Mouse (Mus musculus): ENCODE data around the gene Fbxo46. TPM values are rescaled to one million over a fixed set of nuclear protein-coding genes. Genes with fewer than 3 reads are reported as not detected.

The Fbxo46 gene
- total and polyA plus RNA-seq, 2 experiments, result 2.4 to 5.0 TPM

DNA sequence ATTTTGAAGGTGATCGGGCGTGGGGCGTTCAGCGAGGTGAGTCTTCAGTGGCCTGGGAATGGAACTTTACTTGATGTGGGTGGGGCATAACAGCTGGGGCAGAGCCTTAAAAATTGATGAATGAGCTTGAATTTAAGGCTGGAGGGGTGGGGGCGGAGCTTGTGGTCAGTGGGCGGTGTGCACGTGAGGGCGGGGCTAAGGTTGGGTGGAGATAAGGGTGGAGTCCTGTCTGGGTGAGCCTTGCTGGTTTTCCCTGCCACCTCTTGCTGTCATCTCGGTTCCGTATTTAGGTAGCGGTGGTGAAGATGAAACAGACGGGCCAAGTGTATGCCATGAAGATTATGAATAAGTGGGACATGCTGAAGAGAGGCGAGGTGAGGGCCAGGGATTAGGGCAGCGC, 33.6 kb upstream of the Fbxo46 start:
- H3K79me2 ChIP-seq (ENCODE audit: control insufficient read depth, insufficient read depth, low read length), result no peaks in the 10 kb centered on the region
- 22% methylated on average over 14 of the region's 14 CpGs for WGBS
- H3K27me3 ChIP-seq (ENCODE audit: control insufficient read depth, insufficient read depth, low read length), result no peaks in the 10 kb centered on the region
- peak overlapping the region; percentile 25; the same call in 1 of the 2 replicates for H3K9ac ChIP-seq (ENCODE audit: low read depth, low read length)
- H3K27ac ChIP-seq (replicated peaks; ENCODE audit: insufficient read depth, low read depth, low read length), result peak overlapping the region; percentile 22; the same call in 1 of the 2 replicates
- peaks cover 4% of the 10 kb centered on the region for H3K4me1 ChIP-seq (ENCODE audit: control insufficient read depth, insufficient read depth, low read length)
- no peak overlapping the region for H3K4me3 ChIP-seq (ENCODE audit: insufficient read depth, low read depth, low read length)
- TF ChIP-seq CTCF (IDR thresholded peaks at IDR 0.05; ENCODE audit: low read depth, low read length), result no peak
- TF ChIP-seq POLR2A (IDR thresholded peaks at IDR 0.05; ENCODE audit: extremely low read depth, insufficient read depth, low read length), result no peak
- DNase-seq (ENCODE audit: extremely low read depth, low read depth, low spot score), result peak; percentile 65
- no peaks in the 10 kb centered on the region for H3K36me3 ChIP-seq (ENCODE audit: control insufficient read depth, insufficient read depth, low read length)

DNA sequence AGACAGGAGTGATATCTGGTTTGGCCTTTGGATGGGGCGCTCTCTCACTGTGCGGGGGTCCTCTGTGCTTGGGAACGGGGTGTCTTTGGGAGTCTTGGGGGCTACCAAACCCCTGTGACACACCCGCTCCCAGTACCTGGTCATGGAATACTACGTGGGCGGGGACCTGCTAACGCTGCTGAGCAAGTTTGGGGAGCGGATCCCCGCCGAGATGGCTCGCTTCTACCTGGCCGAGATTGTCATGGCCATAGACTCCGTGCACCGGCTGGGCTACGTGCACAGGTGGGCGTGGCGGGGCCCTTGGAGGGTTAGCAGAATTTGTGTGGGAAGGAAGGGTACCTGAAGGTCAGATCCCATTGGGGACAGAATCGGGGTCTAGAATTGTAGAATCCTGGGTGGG, 32.9 kb upstream of the Fbxo46 start:
- 79% methylated on average over 18 of the region's 18 CpGs for WGBS
- Histone ChIP-seq H3K9ac (ENCODE audit: low read depth, low read length) (no peak overlapping the region), H3K27me3 (ENCODE audit: control insufficient read depth, insufficient read depth, low read length) (no peaks in the 10 kb centered on the region), H3K4me3 (ENCODE audit: insufficient read depth, low read depth, low read length) (no peak overlapping the region), H3K36me3 (ENCODE audit: control insufficient read depth, insufficient read depth, low read length) (no peaks in the 10 kb centered on the region), H3K4me1 (ENCODE audit: control insufficient read depth, insufficient read depth, low read length) (peaks cover 4% of the 10 kb centered on the region), H3K79me2 (ENCODE audit: control insufficient read depth, insufficient read depth, low read length) (no peaks in the 10 kb centered on the region), H3K27ac (replicated peaks; ENCODE audit: insufficient read depth, low read depth, low read length) (no peak overlapping the region)
- no peak for TF ChIP-seq POLR2A (IDR thresholded peaks at IDR 0.05; ENCODE audit: extremely low read depth, insufficient read depth, low read length)
- no peak for TF ChIP-seq CTCF (IDR thresholded peaks at IDR 0.05; ENCODE audit: low read depth, low read length)
- no peak for DNase-seq (ENCODE audit: extremely low read depth, low read depth, low spot score)

DNA sequence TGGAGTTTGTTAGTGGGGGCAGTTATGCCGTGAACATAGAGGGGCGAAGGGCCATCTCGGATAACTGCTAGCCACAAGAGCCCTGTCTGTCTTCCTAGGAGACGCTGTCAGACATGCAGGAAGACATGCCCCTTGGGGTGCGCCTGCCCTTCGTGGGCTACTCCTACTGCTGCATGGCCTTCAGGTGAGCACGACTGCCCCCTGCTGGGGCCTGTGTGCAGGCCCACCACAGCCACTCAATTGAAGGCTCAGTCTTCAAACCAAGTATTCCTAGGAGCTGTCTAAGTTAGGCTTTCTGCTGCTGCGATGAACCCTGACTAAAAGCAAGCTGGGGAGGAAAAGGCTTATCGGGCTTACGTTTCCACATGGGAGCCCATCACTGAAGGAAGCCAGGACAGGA, 30.8 kb upstream of the Fbxo46 start:
- Histone ChIP-seq H3K36me3 (ENCODE audit: control insufficient read depth, insufficient read depth, low read length) (no peaks in the 10 kb centered on the region), H3K4me1 (ENCODE audit: control insufficient read depth, insufficient read depth, low read length) (peaks cover 10% of the 10 kb centered on the region), H3K9ac (ENCODE audit: low read depth, low read length) (no peak overlapping the region), H3K4me3 (ENCODE audit: insufficient read depth, low read depth, low read length) (no peak overlapping the region), H3K27ac (replicated peaks; ENCODE audit: insufficient read depth, low read depth, low read length) (no peak overlapping the region), H3K79me2 (ENCODE audit: control insufficient read depth, insufficient read depth, low read length) (peaks cover 3% of the 10 kb centered on the region; the same call in 1 of the 2 replicates), H3K27me3 (ENCODE audit: control insufficient read depth, insufficient read depth, low read length) (no peaks in the 10 kb centered on the region)
- TF ChIP-seq POLR2A (IDR thresholded peaks at IDR 0.05; ENCODE audit: extremely low read depth, insufficient read depth, low read length) (no peak), CTCF (IDR thresholded peaks at IDR 0.05; ENCODE audit: low read depth, low read length) (peak; percentile 94)
- whole genome bisulfite sequencing, result 45% methylated on average over 10 of the region's 10 CpGs
- DNase-seq (ENCODE audit: extremely low read depth, low read depth, low spot score), result no peak

DNA sequence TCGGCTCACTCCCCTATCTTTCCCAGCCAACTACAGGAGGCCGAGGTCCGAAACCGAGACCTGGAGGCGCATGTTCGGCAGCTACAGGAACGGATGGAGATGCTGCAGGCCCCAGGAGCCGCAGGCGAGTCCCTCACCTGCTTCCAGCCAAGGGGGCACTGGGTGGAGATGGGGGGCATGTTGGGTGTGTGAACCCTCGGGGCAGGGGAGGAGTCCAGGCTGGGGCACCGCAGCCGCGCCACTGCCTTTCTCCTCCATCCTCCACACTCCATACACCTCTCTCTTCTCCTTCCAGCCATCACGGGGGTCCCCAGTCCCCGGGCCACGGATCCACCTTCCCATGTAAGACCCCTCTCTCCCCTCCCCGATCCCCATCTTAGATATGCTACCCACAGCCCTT, 27.7 kb upstream of the Fbxo46 start:
- no peak overlapping the region for H3K27ac ChIP-seq (replicated peaks; ENCODE audit: insufficient read depth, low read depth, low read length)
- no peak for TF ChIP-seq CTCF (IDR thresholded peaks at IDR 0.05; ENCODE audit: low read depth, low read length)
- TF ChIP-seq POLR2A (IDR thresholded peaks at IDR 0.05; ENCODE audit: extremely low read depth, insufficient read depth, low read length), result no peak
- no peaks in the 10 kb centered on the region for H3K27me3 ChIP-seq (ENCODE audit: control insufficient read depth, insufficient read depth, low read length)
- no peaks in the 10 kb centered on the region for H3K36me3 ChIP-seq (ENCODE audit: control insufficient read depth, insufficient read depth, low read length)
- peaks cover 3% of the 10 kb centered on the region; the same call in 1 of the 2 replicates for H3K79me2 ChIP-seq (ENCODE audit: control insufficient read depth, insufficient read depth, low read length)
- no peak overlapping the region for H3K9ac ChIP-seq (ENCODE audit: low read depth, low read length)
- peaks cover 8% of the 10 kb centered on the region for H3K4me1 ChIP-seq (ENCODE audit: control insufficient read depth, insufficient read depth, low read length)
- H3K4me3 ChIP-seq (ENCODE audit: insufficient read depth, low read depth, low read length), result no peak overlapping the region
- no peak for DNase-seq (ENCODE audit: extremely low read depth, low read depth, low spot score)
- 84% methylated on average over 17 of the region's 17 CpGs for WGBS

DNA sequence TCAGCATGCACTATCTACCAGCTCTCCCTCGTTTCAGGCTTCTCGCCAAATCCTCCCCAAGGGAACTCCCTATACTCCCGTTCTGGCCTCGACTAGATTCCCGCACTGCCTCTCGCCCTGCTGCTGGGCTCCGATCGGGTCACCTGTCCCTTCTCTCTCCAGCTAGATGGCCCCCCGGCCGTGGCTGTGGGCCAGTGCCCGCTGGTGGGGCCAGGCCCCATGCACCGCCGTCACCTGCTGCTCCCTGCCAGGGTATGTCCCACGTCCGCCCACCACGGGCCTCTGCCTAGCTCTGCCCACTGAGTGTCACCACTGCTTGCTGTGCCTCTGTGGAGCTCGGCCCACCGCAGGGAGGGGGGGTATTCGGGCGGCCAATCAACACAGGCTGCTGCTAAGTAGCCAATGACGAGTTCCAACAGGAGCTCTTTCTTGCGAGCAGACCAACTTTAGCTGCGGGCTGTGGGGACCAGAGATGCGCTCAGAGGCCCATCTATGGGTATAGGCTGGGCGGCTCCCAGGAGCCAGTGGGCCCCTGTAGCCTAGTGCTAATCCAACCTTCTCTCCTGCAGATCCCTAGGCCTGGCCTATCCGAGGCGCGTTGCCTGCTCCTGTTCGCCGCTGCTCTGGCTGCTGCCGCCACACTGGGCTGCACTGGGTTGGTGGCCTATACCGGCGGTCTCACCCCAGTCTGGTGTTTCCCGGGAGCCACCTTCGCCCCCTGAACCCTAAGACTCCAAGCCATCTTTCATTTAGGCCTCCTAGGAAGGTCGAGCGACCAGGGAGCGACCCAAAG, 27.1 kb upstream of the Fbxo46 start:
- peak overlapping the region; percentile 46; the same call in 1 of the 2 replicates for H3K4me3 ChIP-seq (ENCODE audit: insufficient read depth, low read depth, low read length)
- 35% methylated on average over 38 of the region's 38 CpGs for WGBS
- H3K4me1 ChIP-seq (ENCODE audit: control insufficient read depth, insufficient read depth, low read length), result peaks cover 8% of the 10 kb centered on the region
- peak overlapping the region; percentile 18; the same call in 1 of the 2 replicates for H3K9ac ChIP-seq (ENCODE audit: low read depth, low read length)
- H3K27me3 ChIP-seq (ENCODE audit: control insufficient read depth, insufficient read depth, low read length), result no peaks in the 10 kb centered on the region
- H3K79me2 ChIP-seq (ENCODE audit: control insufficient read depth, insufficient read depth, low read length), result peaks cover 3% of the 10 kb centered on the region; the same call in 1 of the 2 replicates
- no peak for DNase-seq (ENCODE audit: extremely low read depth, low read depth, low spot score)
- H3K27ac ChIP-seq (replicated peaks; ENCODE audit: insufficient read depth, low read depth, low read length), result no peak overlapping the region
- no peaks in the 10 kb centered on the region for H3K36me3 ChIP-seq (ENCODE audit: control insufficient read depth, insufficient read depth, low read length)
- no peak for TF ChIP-seq CTCF (IDR thresholded peaks at IDR 0.05; ENCODE audit: low read depth, low read length)
- no peak for TF ChIP-seq POLR2A (IDR thresholded peaks at IDR 0.05; ENCODE audit: extremely low read depth, insufficient read depth, low read length)

DNA sequence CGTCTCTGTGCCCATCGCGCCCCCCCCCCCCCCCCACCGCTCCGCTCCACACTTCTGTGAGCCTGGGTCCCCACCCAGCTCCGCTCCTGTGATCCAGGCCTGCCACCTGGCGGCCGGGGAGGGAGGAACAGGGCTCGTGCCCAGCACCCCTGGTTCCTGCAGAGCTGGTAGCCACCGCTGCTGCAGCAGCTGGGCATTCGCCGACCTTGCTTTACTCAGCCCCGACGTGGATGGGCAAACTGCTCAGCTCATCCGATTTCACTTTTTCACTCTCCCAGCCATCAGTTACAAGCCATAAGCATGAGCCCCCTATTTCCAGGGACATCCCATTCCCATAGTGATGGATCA, 26.5 kb upstream of the Fbxo46 start:
- peak overlapping the region; percentile 52 for H3K9ac ChIP-seq (ENCODE audit: low read depth, low read length)
- H3K4me3 ChIP-seq (ENCODE audit: insufficient read depth, low read depth, low read length), result peak overlapping the region; percentile 46
- peaks cover 3% of the 10 kb centered on the region; the same call in 1 of the 2 replicates for H3K79me2 ChIP-seq (ENCODE audit: control insufficient read depth, insufficient read depth, low read length)
- peaks cover 8% of the 10 kb centered on the region for H3K4me1 ChIP-seq (ENCODE audit: control insufficient read depth, insufficient read depth, low read length)
- WGBS, result 2% methylated on average over 15 of the region's 15 CpGs
- H3K36me3 ChIP-seq (ENCODE audit: control insufficient read depth, insufficient read depth, low read length), result no peaks in the 10 kb centered on the region
- H3K27me3 ChIP-seq (ENCODE audit: control insufficient read depth, insufficient read depth, low read length), result no peaks in the 10 kb centered on the region
- TF ChIP-seq CTCF (IDR thresholded peaks at IDR 0.05; ENCODE audit: low read depth, low read length) (peak; percentile 93), POLR2A (IDR thresholded peaks at IDR 0.05; ENCODE audit: extremely low read depth, insufficient read depth, low read length) (no peak)
- peak overlapping the region; percentile 69 for H3K27ac ChIP-seq (replicated peaks; ENCODE audit: insufficient read depth, low read depth, low read length)
- DNase-seq (ENCODE audit: extremely low read depth, low read depth, low spot score), result peak; percentile 47
